Mouse (Mus musculus) brain, adult 10 weeks (tissue): ENCODE results near the gene Tex45. TPM values are rescaled to one million over a fixed set of nuclear protein-coding genes. Genes with fewer than 3 reads are reported as not detected.

ENCODE experiments used
- polyA plus RNA-seq: library from polyadenylated mRNA; stranded (reverse); fragments of 350-450 nt; fragmentation: Illumina TruSeq; extraction: RNeasy Lipid Tissue Mini Kit (QIAGEN cat#74804); gene quantifications from one replicate; pipeline ENCODE4 v1.2.3, GENCODE M21; 2015; ENCODE audit warnings: low read depth, low replicate concordance

Gene Tex45
- not detected for polyA plus RNA-seq

DNA sequence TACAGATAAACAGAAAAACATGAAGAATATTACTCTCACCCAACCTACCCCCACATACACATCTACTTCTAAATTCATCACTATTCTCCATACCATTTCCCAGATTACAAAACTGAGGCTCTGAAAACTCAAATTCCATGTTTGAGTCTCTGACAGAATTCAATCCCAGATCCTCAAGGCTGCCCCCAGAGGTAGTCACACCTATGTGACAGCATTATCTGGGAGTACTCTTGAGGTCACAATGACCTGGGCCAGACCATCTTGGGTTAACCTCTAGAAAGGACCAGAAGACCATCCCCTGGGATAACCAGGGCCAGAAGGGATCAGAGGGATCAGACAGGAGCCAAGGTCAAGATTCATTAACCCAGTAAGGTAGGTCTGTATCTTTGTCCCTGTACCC lies at the start of gene Tex45:
Tex45 (plus strand) TSS at position 301 of the 400 bp plus-strand sequence.

DNA sequence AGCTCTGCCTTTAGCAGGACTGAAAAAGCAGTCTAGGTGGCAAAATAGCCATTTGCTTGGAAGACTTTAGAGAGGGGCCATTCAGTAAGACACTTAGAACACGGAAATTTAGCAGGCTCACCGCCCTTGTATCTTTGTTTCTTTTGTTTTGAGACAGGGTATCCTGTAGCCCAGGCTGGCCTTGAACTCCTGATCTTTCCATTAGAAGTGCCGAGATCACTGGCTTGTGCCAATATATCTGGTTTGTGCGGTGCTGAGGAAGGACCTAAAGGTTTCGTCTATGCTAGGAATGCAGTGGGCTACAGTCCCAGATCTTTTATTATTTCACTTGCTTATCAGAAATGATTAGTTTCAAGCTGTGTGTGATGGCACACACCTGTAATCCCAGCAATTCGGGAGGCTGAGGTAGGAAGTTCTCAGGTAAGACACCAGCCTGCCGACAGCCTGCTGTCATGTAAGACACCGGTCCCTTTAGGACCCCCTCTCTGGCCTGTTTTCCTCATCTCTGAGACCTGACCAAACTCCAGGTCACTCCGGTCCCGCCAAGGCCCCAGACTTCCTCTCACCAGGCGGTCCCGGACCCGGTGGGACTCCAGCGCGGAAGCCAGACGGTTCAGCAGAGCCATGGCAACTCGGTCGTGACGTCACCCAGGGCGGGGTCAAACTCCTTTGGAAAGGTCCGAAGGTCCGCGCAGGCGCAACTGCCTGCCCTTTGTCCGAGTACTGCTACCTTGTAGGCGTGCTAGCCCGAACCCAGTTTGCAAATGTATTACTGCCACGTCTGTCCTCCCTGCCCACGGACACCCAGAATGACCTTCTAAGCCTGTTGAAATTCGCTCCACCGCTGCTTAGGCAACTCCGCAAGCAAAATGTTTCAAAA lies 3.4 kb upstream of the Tex45 start, which contains the start of gene Pex11g:
Pex11g (minus strand) TSS at position 675 of the 880 bp plus-strand sequence.

DNA sequence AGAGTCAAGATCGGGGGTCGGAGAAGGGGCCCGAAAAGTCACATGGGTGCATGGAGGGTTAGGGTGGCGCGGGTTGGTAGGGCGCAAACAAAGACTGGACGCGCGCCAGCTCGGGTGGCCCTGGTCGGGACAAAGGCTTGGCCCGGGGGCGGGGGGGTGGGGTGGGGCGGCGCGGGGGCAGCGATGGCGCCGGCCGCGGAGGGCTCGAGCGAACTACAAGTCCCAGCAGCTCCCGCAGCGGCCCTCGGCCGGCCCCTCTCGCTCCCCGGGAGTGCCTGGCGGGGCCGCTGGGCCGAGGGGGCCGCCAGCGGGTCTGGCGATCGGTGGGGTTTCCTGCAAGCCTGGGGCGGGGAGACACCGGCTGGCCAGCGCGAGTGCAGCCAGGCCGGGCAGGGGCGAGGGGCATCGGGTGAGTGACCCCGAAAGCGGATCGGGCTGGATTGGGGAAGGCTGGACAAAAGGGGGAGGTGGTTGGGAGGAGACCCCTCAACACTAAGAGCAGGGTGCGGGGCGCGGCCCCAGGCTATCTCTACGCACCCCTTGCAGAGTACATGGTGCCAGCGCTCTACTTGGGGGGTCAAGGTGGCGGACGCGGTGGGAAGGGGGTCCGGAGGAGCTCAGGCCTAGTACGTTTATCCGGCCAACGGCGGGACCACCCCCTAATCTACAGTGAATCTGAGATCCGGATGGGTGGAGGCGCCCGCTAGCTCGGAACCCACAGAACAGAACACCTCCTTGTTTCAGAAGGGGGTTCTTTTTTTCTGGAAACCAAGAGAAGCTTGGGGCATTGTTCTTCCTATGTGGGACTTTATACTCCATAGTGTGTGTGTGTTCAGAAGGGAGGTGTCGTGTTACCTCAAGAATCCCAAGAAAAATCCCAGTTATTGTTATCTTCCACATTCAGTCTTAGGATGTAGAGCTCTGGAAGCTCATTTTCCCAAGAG lies 22.5 kb downstream of the Tex45 start, which contains the start of gene Zfp358:
Zfp358 (plus strand) TSS at position 238 of the 944 bp plus-strand sequence.

DNA sequence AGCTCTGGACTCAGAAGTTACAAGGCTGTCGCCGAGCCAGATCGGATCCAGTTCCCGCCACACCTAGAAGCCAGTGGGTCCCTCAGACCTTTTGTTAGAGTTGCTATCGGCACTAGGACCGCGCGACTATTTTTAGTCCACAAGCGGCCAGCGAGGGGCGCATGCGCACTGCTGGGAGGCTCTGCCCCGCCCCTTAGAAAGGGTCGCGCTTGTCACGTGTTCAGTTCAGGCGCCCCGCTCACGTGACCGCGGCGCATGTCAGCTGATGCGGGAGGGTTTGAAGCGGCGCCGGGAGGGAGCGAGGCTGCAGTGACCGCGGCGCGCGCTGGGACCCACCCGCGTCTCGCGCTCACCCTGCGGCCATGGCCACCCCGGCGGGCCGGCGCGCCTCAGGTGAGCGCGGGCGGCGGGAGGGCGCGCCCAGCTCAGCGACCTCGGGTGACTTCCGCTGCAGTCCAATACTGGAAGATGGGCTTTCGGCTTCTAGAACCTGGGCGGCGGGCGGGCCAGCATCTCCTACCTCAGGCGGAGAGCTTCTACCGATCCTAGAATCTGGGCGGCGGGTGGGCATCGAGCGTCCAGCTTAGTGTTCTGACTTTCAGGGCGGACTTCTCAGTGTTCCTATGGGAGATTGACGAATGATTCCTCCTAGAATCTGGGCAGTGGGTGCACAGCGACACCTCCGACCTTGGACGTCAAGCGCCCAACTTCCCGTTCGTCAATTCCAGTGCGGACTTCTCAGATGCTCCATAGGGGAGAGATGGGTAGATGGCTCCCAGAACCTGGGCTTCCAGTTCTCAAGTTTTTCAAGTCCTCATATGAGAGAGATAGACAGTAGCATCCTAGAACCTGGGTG lies 29.8 kb downstream of the Tex45 start, which contains the start of gene Mcoln1:
Mcoln1 (plus strand) TSS at position 223 of the 856 bp plus-strand sequence.

DNA sequence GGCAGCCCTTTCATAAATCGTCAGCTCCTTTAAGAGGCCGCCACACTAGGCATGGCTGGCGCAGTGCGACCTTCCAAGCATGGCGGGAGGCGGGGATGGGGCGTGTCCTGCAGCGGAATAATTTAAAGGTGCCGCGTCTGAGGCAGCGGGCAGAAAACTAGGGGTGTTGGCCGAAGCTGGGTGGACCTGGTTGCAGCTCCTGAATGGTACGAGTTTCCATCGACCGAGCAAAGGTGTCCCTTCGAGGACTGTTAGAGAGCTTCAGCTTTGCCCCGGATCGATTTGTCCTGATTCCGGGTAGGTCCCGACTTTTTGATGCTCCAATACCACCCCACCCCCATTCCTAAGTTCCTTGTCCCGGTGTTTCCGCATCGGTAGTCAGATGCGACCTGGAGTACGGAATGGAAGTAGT lies 44.6 kb downstream of the Tex45 start, which contains the start of gene Pnpla6:
Pnpla6 (plus strand) TSS at position 125 of the 412 bp plus-strand sequence.

Other genes starting within 250 kb of the Tex45 start
- 14.8 TPM for gene Insr, start 191.2 kb upstream of the Tex45 start, polyA plus RNA-seq
- not detected for gene A430078G23Rik, start 117.4 kb upstream of the Tex45 start, polyA plus RNA-seq
- 24.5 TPM for gene Arhgef18, start 77.9 kb upstream of the Tex45 start, polyA plus RNA-seq
- gene Pex11g, start 3.2 kb upstream of the Tex45 start, polyA plus RNA-seq = 1.0 TPM
- 24.3 TPM for gene Zfp358, start 22.3 kb downstream of the Tex45 start, polyA plus RNA-seq
- gene Mcoln1, start 29.6 kb downstream of the Tex45 start, polyA plus RNA-seq = 89.1 TPM
- 48.2 TPM for gene Pnpla6, start 44.5 kb downstream of the Tex45 start, polyA plus RNA-seq
- not detected for gene C330021F23Rik, start 97.1 kb downstream of the Tex45 start, polyA plus RNA-seq
- gene Camsap3, start 116.4 kb downstream of the Tex45 start, polyA plus RNA-seq = 25.7 TPM
- gene Xab2, start 150.5 kb downstream of the Tex45 start, polyA plus RNA-seq = 31.6 TPM
- 90.1 TPM for gene Pet100, start 150.7 kb downstream of the Tex45 start, polyA plus RNA-seq
- not detected for gene Pcp2, start 154.7 kb downstream of the Tex45 start, polyA plus RNA-seq
- 87.8 TPM for gene Stxbp2, start 160.1 kb downstream of the Tex45 start, polyA plus RNA-seq
- 1.5 TPM for gene Retn, start 184.9 kb downstream of the Tex45 start, polyA plus RNA-seq
- 0.40 TPM for gene Mcemp1, start 194.9 kb downstream of the Tex45 start, polyA plus RNA-seq
- 28.4 TPM for gene Fcor, start 201.5 kb downstream of the Tex45 start, polyA plus RNA-seq
- 33.1 TPM for gene Trappc5, start 205.4 kb downstream of the Tex45 start, polyA plus RNA-seq
- gene Fcer2a, start 223.3 kb downstream of the Tex45 start, polyA plus RNA-seq = not detected
- gene Clec4g, start 249.8 kb downstream of the Tex45 start, polyA plus RNA-seq = not detected